Mouse (Mus musculus) heart, postnatal 0 days (tissue): ENCODE results near the gene Ptpn5.

ENCODE experiments used
- CTCF ChIP-seq: IDR thresholded peaks from 2 replicates; pipeline ENCODE4 v1.5.1; 2016; ENCODE audit warnings: antibody characterized with exemption, control low read depth, low read depth
- EP300 ChIP-seq: IDR thresholded peaks from 2 replicates; pipeline ENCODE4 v1.6.1; 2016; ENCODE audit warnings: antibody characterized with exemption, low read depth

DNA sequence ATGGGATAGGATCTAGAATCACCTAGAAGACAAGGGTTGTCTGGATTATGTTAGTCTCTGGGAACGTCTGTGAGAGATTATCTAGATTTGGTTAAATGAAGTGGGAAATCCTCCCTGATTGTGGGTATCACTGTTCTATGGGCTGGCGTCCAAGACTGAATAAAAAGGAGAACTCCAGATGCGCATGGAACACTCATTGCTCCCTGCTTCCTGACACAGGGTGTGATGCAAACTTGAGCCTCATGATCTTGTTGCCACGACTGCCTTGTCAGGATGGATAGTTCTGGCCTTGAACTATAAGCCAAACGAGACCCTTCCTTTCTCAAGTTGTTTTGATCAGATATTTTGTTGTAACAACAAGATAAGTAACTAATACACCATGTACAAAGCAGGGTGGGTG is 37.3 kb upstream of the Ptpn5 start:
- no peak for TF ChIP-seq EP300
- TF ChIP-seq CTCF = no peak
